Comparison of ENCODE assay signal across 15 mouse cellular contexts in the genomic region with DNA sequence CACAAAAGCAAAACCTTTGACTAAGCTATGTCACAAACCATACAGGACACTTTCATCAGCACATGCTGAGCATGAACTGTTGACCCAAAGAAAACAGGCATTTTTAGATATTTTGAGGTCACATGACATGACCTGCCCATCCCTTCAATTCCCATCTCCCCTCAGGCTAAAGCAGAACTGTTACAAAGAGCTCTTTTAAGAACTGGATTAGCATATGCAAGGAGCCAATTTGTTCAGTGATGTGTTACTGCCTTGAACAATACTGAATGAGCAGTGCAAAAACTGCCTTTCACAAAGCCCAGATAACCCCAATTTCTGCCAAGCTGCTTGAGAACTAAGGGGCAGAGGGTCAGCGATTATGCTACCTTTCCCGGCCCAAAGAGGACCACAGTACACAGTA. TPM values are rescaled to one million over a fixed set of nuclear protein-coding genes. Genes with fewer than 3 reads are reported as not detected.
DNase-seq lines count a peak whose midpoint lies in the region; ATAC-seq and TF ChIP-seq lines count a peak whose summit lies in the region.
"Had no signal": no experiment of that assay in that cellular context is flagged by ENCODE, and none has a peak within 500 bp of the region (broad histone marks: within the 10 kb centered on the region; RNA-seq: fewer than 3 reads in every experiment).

No protein-coding gene starts in this region.

- intact Hi-C loops in left cerebral cortex, adult 2 months (cut with DNase I), result no loop called here

- peaks cover 10% of the 10 kb centered on the region for H3K36me3 ChIP-seq in hindbrain, embryonic 12.5 days
- H3K36me3 ChIP-seq in neural tube, embryonic 14.5 days (ENCODE audit: control insufficient read depth, insufficient read depth, low read length), result 0 out of 2 replicates have a peak, but pooled peaks cover 1% of the 10 kb centered on the region

- no peaks in the 10 kb centered on the region for H3K9me3 ChIP-seq in hindbrain, embryonic 12.5 days (replicated peaks)
- no peaks in the 10 kb centered on the region for H3K9me3 ChIP-seq in neural tube, embryonic 14.5 days (ENCODE audit: control insufficient read depth, low read length)
- H3K9me3 ChIP-seq: liver, embryonic 12.5 days had no signal

- ATAC-seq in hindbrain, embryonic 12.5 days (ENCODE audit: low FRiP score), result peak; percentile 82
- ATAC-seq in neural tube, embryonic 14.5 days (ENCODE audit: low read depth), result peak; percentile 68
- ATAC-seq: liver, embryonic 12.5 days; Patski had no signal

- H3K9ac ChIP-seq in hindbrain, embryonic 12.5 days, result no peak overlapping the region
- H3K9ac ChIP-seq in neural tube, embryonic 14.5 days (replicated peaks; ENCODE audit: low read depth, low read length), result no peak overlapping the region
- H3K9ac ChIP-seq: liver, embryonic 12.5 days had no signal

- DNase-seq in left cerebral cortex, adult 2 months (ENCODE audit: extremely low spot score in 1 of 2, low spot score in 2 of 2), result no peak
- DNase-seq in left cerebral cortex, adult 18-20 months (ENCODE audit: low spot score in 2 of 2), result no peak
- peak; percentile 43 for DNase-seq in embryo, embryonic 11 days
- DNase-seq in kidney, postnatal 36 days, result no peak
- no peak for DNase-seq in B cell, adult 2 months
- no peak for DNase-seq in layer of hippocampus, adult 8-10 months (ENCODE audit: low spot score in 2 of 2)
- DNase-seq: adrenal gland, postnatal 25 days; cerebellum, adult 9-11 months; heart, adult 18-20 months; kidney, adult 9 months had no signal

- H3K4me2 ChIP-seq in hindbrain, embryonic 12.5 days (replicated peaks), result no peak overlapping the region
- H3K4me2 ChIP-seq in neural tube, embryonic 14.5 days (ENCODE audit: low read depth, low read length), result no peak overlapping the region
- H3K4me2 ChIP-seq: liver, embryonic 12.5 days had no signal

- TF ChIP-seq CTCF in left cerebral cortex, adult 2 months (IDR thresholded peaks at IDR 0.05), result no peak

- no peaks in the 10 kb centered on the region; the same call in 1 of the 2 replicates for H3K27me3 ChIP-seq in hindbrain, embryonic 12.5 days
- H3K27me3 ChIP-seq in neural tube, embryonic 14.5 days (ENCODE audit: control insufficient read depth, insufficient read depth, low read length), result no peaks in the 10 kb centered on the region
- H3K27me3 ChIP-seq: liver, embryonic 12.5 days; Patski had no signal

- H3K27ac ChIP-seq in left cerebral cortex, adult 2 months, result peak overlapping the region; percentile 29; the same call in 1 of the 2 replicates
- H3K27ac ChIP-seq in hindbrain, embryonic 12.5 days, result no peak overlapping the region
- H3K27ac ChIP-seq in neural tube, embryonic 14.5 days (ENCODE audit: low read depth, low read length), result no peak overlapping the region
- H3K27ac ChIP-seq: liver, embryonic 12.5 days; macrophage had no signal

- WGBS in hindbrain, embryonic 12.5 days, result 34% methylated on average over 2 of the region's 2 CpGs
- WGBS in neural tube, embryonic 14.5 days, result 13% methylated on average over 2 of the region's 2 CpGs

- H3K4me3 ChIP-seq in left cerebral cortex, adult 2 months, result no peak overlapping the region
- H3K4me3 ChIP-seq in hindbrain, embryonic 12.5 days, result no peak overlapping the region
- no peak overlapping the region for H3K4me3 ChIP-seq in neural tube, embryonic 14.5 days (ENCODE audit: low read depth, low read length)
- H3K4me3 ChIP-seq: liver, embryonic 12.5 days had no signal

- H3K4me1 ChIP-seq in hindbrain, embryonic 12.5 days, result peaks cover 16% of the 10 kb centered on the region
- 0 out of 2 replicates have a peak, but pooled peaks cover 2% of the 10 kb centered on the region for H3K4me1 ChIP-seq in neural tube, embryonic 14.5 days (ENCODE audit: control insufficient read depth, insufficient read depth, low read length)

RNA-seq across cellular contexts. Expression of gene Tle1, which starts 54.7 kb away (rescaled TPM):
- total RNA-seq in left cerebral cortex, adult 2 months (2021), result 10 to 100 TPM; 48.7 to 50.3 TPM
- 10 to 100 TPM; 43.4 to 45.4 TPM for total RNA-seq in left cerebral cortex, adult 18-20 months (2021)
- 73.6 and 74.5 TPM in 2 replicates for polyA plus RNA-seq in hindbrain, embryonic 12.5 days (2016; fragmentation: Nextera tagmentation; extraction: Ambion mirVana)
- 29.8 and 35.1 TPM in 2 replicates for polyA plus RNA-seq in neural tube, embryonic 14.5 days (2014; fragmentation: Nextera tagmentation; extraction: Ambion mirVana)
- total RNA-seq in layer of hippocampus, adult 8-10 months (2022), result 10 to 100 TPM; 60.0 to 75.2 (median 70.1) TPM
